Mouse (Mus musculus): ENCODE data around the gene Dnajb2. TPM values are rescaled to one million over a fixed set of nuclear protein-coding genes. Genes with fewer than 3 reads are reported as not detected.

Dnajb2 gene
- 32.2 and 35.1 TPM in 2 replicates for polyA plus RNA-seq (2012; rRNA removed)

GRCm38 (mm10) chr1:75236117-75237050 lies at the start of gene Dnajb2:
TSS of gene Dnajb2 (plus strand) at chr1:75236406.

GRCm38 (mm10) chr1:75191622-75192402 lies 44.4 kb upstream of the Dnajb2 start, which contains the start of the genes Ankzf1 and Atg9a:
TSS of gene Ankzf1 (plus strand) at chr1:75192151.
TSS of gene Atg9a (minus strand) at chr1:75192196.

GRCm38 (mm10) chr1:75210136-75211087 lies 25.8 kb upstream of the Dnajb2 start, which contains the start of the genes Glb1l and Stk16:
TSS of gene Glb1l (minus strand) at chr1:75210813.
TSS of gene Stk16 (plus strand) at chr1:75210838.

GRCm38 (mm10) chr1:75219531-75219930 lies 16.7 kb upstream of the Dnajb2 start, which contains the start of gene Tuba4a:
TSS of gene Tuba4a (minus strand) at chr1:75219865.

GRCm38 (mm10) chr1:75231664-75232152 lies 4.5 kb upstream of the Dnajb2 start, which contains the start of gene A630095N17Rik:
TSS of gene A630095N17Rik (minus strand) at chr1:75232102.

GRCm38 (mm10) chr1:75264091-75264880 lies 28.1 kb downstream of the Dnajb2 start, which contains the start of gene Ptprn:
TSS of gene Ptprn (minus strand) at chr1:75264502.

GRCm38 (mm10) chr1:75278228-75278627 lies 42.0 kb downstream of the Dnajb2 start, which contains the start of gene Resp18:
TSS of gene Resp18 (minus strand) at chr1:75278415.

Other genes with a start within 250 kb of the Dnajb2 start
- gene Nhej1, start 111.2 kb upstream of the Dnajb2 start, polyA plus RNA-seq (2012; rRNA removed), result 1.5 and 3.2 TPM in 2 replicates
- 3.2 and 4.2 TPM in 2 replicates for gene Slc23a3, start 102.5 kb upstream of the Dnajb2 start, polyA plus RNA-seq (2012; rRNA removed)
- 76.1 and 79.1 TPM in 2 replicates for gene Cnppd1, start 93.7 kb upstream of the Dnajb2 start, polyA plus RNA-seq (2012; rRNA removed)
- gene Retreg2, start 93.6 kb upstream of the Dnajb2 start, polyA plus RNA-seq (2012; rRNA removed), result 112 and 187 TPM in 2 replicates
- 87.5 and 101 TPM in 2 replicates for gene Zfand2b, start 67.8 kb upstream of the Dnajb2 start, polyA plus RNA-seq (2012; rRNA removed)
- 52.0 and 58.9 TPM in 2 replicates for gene Abcb6, start 56.0 kb upstream of the Dnajb2 start, polyA plus RNA-seq (2012; rRNA removed)
- 18.2 and 19.4 TPM in 2 replicates for gene Ankzf1, start 44.3 kb upstream of the Dnajb2 start, polyA plus RNA-seq (2012; rRNA removed)
- gene Atg9a, start 44.2 kb upstream of the Dnajb2 start, polyA plus RNA-seq (2012; rRNA removed), result 91.9 and 103 TPM in 2 replicates
- 3.3 and 5.5 TPM in 2 replicates for gene Glb1l, start 25.6 kb upstream of the Dnajb2 start, polyA plus RNA-seq (2012; rRNA removed)
- gene Stk16, start 25.6 kb upstream of the Dnajb2 start, polyA plus RNA-seq (2012; rRNA removed), result 166 and 233 TPM in 2 replicates
- gene Tuba4a, start 16.5 kb upstream of the Dnajb2 start, polyA plus RNA-seq (2012; rRNA removed), result 93.3 and 109 TPM in 2 replicates
- gene A630095N17Rik, start 4.3 kb upstream of the Dnajb2 start, polyA plus RNA-seq (2012; rRNA removed), result not detected in 2 replicates
- 12.7 and 13.4 TPM in 2 replicates for gene Ptprn, start 28.1 kb downstream of the Dnajb2 start, polyA plus RNA-seq (2012; rRNA removed)
- 12.2 and 18.9 TPM in 2 replicates for gene Resp18, start 42.0 kb downstream of the Dnajb2 start, polyA plus RNA-seq (2012; rRNA removed)
- gene Dnpep, start 81.6 kb downstream of the Dnajb2 start, polyA plus RNA-seq (2012; rRNA removed), result 187 and 208 TPM in 2 replicates
- 766 and 827 TPM in 2 replicates for gene Des, start 123.9 kb downstream of the Dnajb2 start, polyA plus RNA-seq (2012; rRNA removed)
- 67.2 and 72.8 TPM in 2 replicates for gene Speg, start 138.9 kb downstream of the Dnajb2 start, polyA plus RNA-seq (2012; rRNA removed)
- 167 and 216 TPM in 2 replicates for gene Gmppa, start 199.5 kb downstream of the Dnajb2 start, polyA plus RNA-seq (2012; rRNA removed)
- gene Asic4, start 214.0 kb downstream of the Dnajb2 start, polyA plus RNA-seq (2012; rRNA removed), result 0.26 and 0.29 TPM in 2 replicates
- gene Chpf, start 242.9 kb downstream of the Dnajb2 start, polyA plus RNA-seq (2012; rRNA removed), result 101 and 104 TPM in 2 replicates
- 4.9 and 6.0 TPM in 2 replicates for gene Tmem198, start 243.1 kb downstream of the Dnajb2 start, polyA plus RNA-seq (2012; rRNA removed)

Measured in colon, adult 2 months (tissue).